Mouse (Mus musculus) embryonic fibroblast, embryonic 13.5 days (primary cell): ENCODE measurements around the gene Zfp941.

Source experiments
- CTCF ChIP-seq: IDR thresholded peaks from 2 replicates; pipeline ENCODE4 v1.5.1; 2011; ENCODE audit warnings: mild to moderate bottlenecking, control low read depth, low read length, moderate library complexity, borderline replicate concordance; ENCODE audit not compliant: insufficient read depth
- POLR2A ChIP-seq: IDR thresholded peaks from 2 replicates; pipeline ENCODE4 v1.6.1; 2011; ENCODE audit warnings: low read depth, mild to moderate bottlenecking, control low read depth, low read length, moderate library complexity

DNA sequence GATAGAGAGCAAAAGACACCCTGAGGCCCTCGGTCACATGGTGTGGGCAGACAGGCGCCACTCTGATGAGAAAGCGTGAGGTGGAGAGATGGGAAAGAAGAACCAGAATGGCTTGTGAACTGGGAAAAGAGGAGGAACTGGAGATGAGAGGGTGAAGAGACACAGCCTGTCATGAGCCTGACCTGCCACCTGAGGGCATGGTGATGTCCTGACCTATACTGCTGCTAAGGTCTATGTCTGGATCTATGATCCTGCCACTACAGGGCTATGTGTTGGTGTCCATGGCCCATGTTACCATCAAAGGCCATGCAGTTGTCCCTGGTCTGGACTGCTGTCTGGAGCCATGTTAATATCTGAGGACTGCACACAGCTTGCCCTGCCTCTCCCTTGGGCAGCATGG lies 24.4 kb downstream of the Zfp941 start:
- peak; percentile 21; the same call in 1 of the 2 replicates for TF ChIP-seq CTCF
- no peak for TF ChIP-seq POLR2A
